Mouse (Mus musculus): ENCODE data around the gene Faim. TPM values are rescaled to one million over a fixed set of nuclear protein-coding genes. Genes with fewer than 3 reads are reported as not detected.

The Faim gene
- polyA plus RNA-seq, 1 experiment: 1.2 TPM

DNA sequence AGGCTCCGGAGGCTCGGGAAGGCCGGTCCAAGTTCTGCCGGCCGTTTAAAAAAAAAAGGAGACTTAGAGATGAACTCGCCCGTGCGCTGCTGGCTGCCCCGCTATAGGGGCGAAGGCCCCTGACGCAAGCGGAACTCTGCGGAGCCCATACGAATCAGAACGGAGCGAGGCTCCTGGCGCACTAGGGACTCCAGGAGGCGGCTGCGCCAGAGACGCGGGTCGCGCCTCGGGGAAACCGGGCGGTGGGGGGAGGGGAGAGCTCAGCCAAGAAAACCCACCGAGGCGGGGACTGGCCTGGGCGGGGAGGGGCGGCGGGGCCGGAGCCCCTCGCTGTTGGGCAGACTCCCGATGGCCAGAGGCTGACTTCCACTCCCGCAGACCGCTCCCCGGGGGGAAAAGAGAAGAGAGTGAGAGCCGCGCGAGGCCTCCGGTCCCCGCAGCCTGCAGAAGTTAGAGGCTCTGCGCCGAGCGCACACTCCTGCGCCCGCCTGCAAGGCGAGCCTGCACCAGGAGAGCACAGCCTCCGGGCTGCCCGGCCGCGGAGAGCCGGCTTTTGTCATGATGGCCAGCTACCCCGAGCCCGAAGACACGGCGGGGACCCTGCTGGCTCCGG is 31.0 kb upstream of the Faim start, which contains the start of gene Foxl2:
Foxl2 (plus strand) TSS at position 186 of the 613 bp plus-strand sequence.
- H3K36me3 ChIP-seq (ENCODE audit: control insufficient read depth, insufficient read depth, low read length): no peaks in the 10 kb centered on the region
- TF ChIP-seq POLR2A (IDR thresholded peaks at IDR 0.05; ENCODE audit: low read depth, low read length) (no peak), CTCF (IDR thresholded peaks at IDR 0.05; ENCODE audit: extremely low read depth, insufficient read length, insufficient replicate concordance, low read depth, low read length) (no peak)
- peak within 1 kb of the TSS; percentile 49 for H3K4me3 ChIP-seq (ENCODE audit: low read depth, low read length)
- peaks cover 88% of the 10 kb centered on the region for H3K27me3 ChIP-seq (ENCODE audit: control insufficient read depth, insufficient read depth, low read length)
- no peak within 1 kb of the TSS for H3K27ac ChIP-seq (ENCODE audit: insufficient read depth, low read depth, low read length)
- H3K4me1 ChIP-seq (ENCODE audit: control insufficient read depth, insufficient read depth, insufficient read length, low read length): peaks cover 22% of the 10 kb centered on the region
- WGBS: 1% methylated on average over 58 of the region's 58 CpGs

DNA sequence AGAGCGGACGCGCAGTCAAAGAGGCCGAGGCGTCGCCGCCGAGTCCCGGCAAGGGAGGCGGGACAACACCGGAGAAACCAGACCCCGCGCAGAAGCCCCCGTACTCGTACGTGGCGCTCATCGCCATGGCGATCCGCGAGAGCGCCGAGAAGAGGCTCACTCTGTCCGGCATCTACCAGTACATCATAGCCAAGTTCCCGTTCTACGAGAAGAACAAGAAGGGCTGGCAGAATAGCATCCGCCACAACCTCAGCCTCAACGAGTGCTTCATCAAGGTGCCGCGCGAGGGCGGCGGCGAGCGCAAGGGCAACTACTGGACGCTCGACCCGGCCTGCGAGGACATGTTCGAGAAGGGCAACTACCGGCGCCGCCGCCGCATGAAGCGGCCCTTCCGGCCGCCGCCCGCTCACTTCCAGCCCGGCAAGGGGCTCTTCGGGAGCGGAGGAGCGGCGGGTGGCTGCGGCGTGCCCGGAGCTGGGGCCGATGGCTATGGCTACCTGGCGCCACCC is 30.4 kb upstream of the Faim start:
- Histone ChIP-seq H3K4me3 (ENCODE audit: low read depth, low read length) (peak overlapping the region; percentile 49), H3K27ac (ENCODE audit: insufficient read depth, low read depth, low read length) (no peak overlapping the region)
- WGBS: 1% methylated on average over 60 of the region's 60 CpGs

GRCm38 (mm10) chr9:98956591-98957381 is 29.4 kb upstream of the Faim start:
- H3K27ac ChIP-seq (ENCODE audit: insufficient read depth, low read depth, low read length): no peak overlapping the region
- peak overlapping the region; percentile 49 for H3K4me3 ChIP-seq (ENCODE audit: low read depth, low read length)
- no peak for TF ChIP-seq POLR2A (IDR thresholded peaks at IDR 0.05; ENCODE audit: low read depth, low read length)
- no peak for TF ChIP-seq CTCF (IDR thresholded peaks at IDR 0.05; ENCODE audit: extremely low read depth, insufficient read length, insufficient replicate concordance, low read depth, low read length)
- no peaks in the 10 kb centered on the region for H3K36me3 ChIP-seq (ENCODE audit: control insufficient read depth, insufficient read depth, low read length)
- H3K4me1 ChIP-seq (ENCODE audit: control insufficient read depth, insufficient read depth, insufficient read length, low read length): peaks cover 22% of the 10 kb centered on the region
- H3K27me3 ChIP-seq (ENCODE audit: control insufficient read depth, insufficient read depth, low read length): peaks cover 93% of the 10 kb centered on the region
- 2% methylated on average over 80 of the region's 80 CpGs for WGBS

More for the DNA sequence above, 30.4 kb upstream of the Faim start:
- H3K27me3 ChIP-seq (ENCODE audit: control insufficient read depth, insufficient read depth, low read length): peaks cover 92% of the 10 kb centered on the region
- peaks cover 22% of the 10 kb centered on the region for H3K4me1 ChIP-seq (ENCODE audit: control insufficient read depth, insufficient read depth, insufficient read length, low read length)
- TF ChIP-seq POLR2A (IDR thresholded peaks at IDR 0.05; ENCODE audit: low read depth, low read length) (no peak), CTCF (IDR thresholded peaks at IDR 0.05; ENCODE audit: extremely low read depth, insufficient read length, insufficient replicate concordance, low read depth, low read length) (0 out of 2 replicates have a peak, but pooled peaks have one; percentile 3)
- H3K36me3 ChIP-seq (ENCODE audit: control insufficient read depth, insufficient read depth, low read length): no peaks in the 10 kb centered on the region

GRCm38 (mm10) chr9:98957751-98958351 is 28.3 kb upstream of the Faim start:
- TF ChIP-seq CTCF (IDR thresholded peaks at IDR 0.05; ENCODE audit: extremely low read depth, insufficient read length, insufficient replicate concordance, low read depth, low read length) (no peak), POLR2A (IDR thresholded peaks at IDR 0.05; ENCODE audit: low read depth, low read length) (no peak)
- Histone ChIP-seq H3K27ac (ENCODE audit: insufficient read depth, low read depth, low read length) (no peak overlapping the region), H3K4me1 (ENCODE audit: control insufficient read depth, insufficient read depth, insufficient read length, low read length) (peaks cover 22% of the 10 kb centered on the region), H3K4me3 (ENCODE audit: low read depth, low read length) (no peak overlapping the region), H3K36me3 (ENCODE audit: control insufficient read depth, insufficient read depth, low read length) (no peaks in the 10 kb centered on the region), H3K27me3 (ENCODE audit: control insufficient read depth, insufficient read depth, low read length) (peaks cover 94% of the 10 kb centered on the region)
- 8% methylated on average over 23 of the region's 23 CpGs for WGBS

DNA sequence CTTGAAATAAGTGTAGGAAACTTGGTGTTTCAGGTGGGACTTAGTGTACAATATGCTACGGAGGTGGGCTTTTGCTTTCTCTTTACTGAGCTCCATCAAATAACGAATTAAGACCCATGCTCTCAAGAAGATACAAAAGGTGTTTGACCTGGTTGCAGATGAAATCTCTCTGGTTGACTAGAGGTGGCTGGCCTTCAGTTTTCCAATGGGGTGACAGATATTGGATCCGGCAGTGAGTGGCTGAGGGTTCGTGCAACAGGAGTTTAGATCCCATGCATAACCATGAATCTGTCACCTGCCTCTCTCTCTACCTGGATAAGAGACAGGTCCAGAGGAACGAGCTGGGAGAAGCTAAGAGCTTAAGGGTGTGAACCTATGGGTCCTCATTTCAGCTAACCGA is 27.5 kb upstream of the Faim start:
- Histone ChIP-seq H3K4me3 (ENCODE audit: low read depth, low read length) (no peak overlapping the region), H3K4me1 (ENCODE audit: control insufficient read depth, insufficient read depth, insufficient read length, low read length) (peaks cover 22% of the 10 kb centered on the region), H3K36me3 (ENCODE audit: control insufficient read depth, insufficient read depth, low read length) (no peaks in the 10 kb centered on the region), H3K27ac (ENCODE audit: insufficient read depth, low read depth, low read length) (no peak overlapping the region), H3K27me3 (ENCODE audit: control insufficient read depth, insufficient read depth, low read length) (peaks cover 94% of the 10 kb centered on the region)
- TF ChIP-seq POLR2A (IDR thresholded peaks at IDR 0.05; ENCODE audit: low read depth, low read length) (no peak), CTCF (IDR thresholded peaks at IDR 0.05; ENCODE audit: extremely low read depth, insufficient read length, insufficient replicate concordance, low read depth, low read length) (no peak)
- WGBS: 4% methylated on average over 6 of the region's 6 CpGs

GRCm38 (mm10) chr9:98959851-98960250 is 26.3 kb upstream of the Faim start:
- H3K4me3 ChIP-seq (ENCODE audit: low read depth, low read length): no peak overlapping the region
- peaks cover 18% of the 10 kb centered on the region for H3K4me1 ChIP-seq (ENCODE audit: control insufficient read depth, insufficient read depth, insufficient read length, low read length)
- H3K27ac ChIP-seq (ENCODE audit: insufficient read depth, low read depth, low read length): no peak overlapping the region
- TF ChIP-seq POLR2A (IDR thresholded peaks at IDR 0.05; ENCODE audit: low read depth, low read length) (no peak), CTCF (IDR thresholded peaks at IDR 0.05; ENCODE audit: extremely low read depth, insufficient read length, insufficient replicate concordance, low read depth, low read length) (no peak)
- H3K36me3 ChIP-seq (ENCODE audit: control insufficient read depth, insufficient read depth, low read length): no peaks in the 10 kb centered on the region
- 44% methylated on average over 3 of the region's 3 CpGs for WGBS
- H3K27me3 ChIP-seq (ENCODE audit: control insufficient read depth, insufficient read depth, low read length): peaks cover 93% of the 10 kb centered on the region
